Mouse (Mus musculus) midbrain, postnatal 0 days (tissue): Measurements from ENCODE around the gene Gm9112. TPM values are rescaled to one million over a fixed set of nuclear protein-coding genes. Genes with fewer than 3 reads are reported as not detected.

Experiments used
- ATAC-seq: fragments of 200-750 bp; cut with Nextera tagmentation; 2 replicates; pipeline ENCODE4 v1.8.0; 2017; ENCODE audit warnings: moderate number of reproducible peaks, mild to moderate bottlenecking, moderate TSS enrichment, moderate library complexity; ENCODE audit not compliant: low FRiP score
- DNase-seq: peaks from one replicate; pipeline ENCODE4 v3.0.0-alpha.2; 2015; ENCODE audit warnings: low spot score
- H3K27ac ChIP-seq: fragments of 300-500 bp; sonication (generic); 2 replicates; pipeline ENCODE4 v1.5.1; 2014; ENCODE audit warnings: low read depth, mild to moderate bottlenecking, low read length, mixed read lengths
- H3K27me3 ChIP-seq: fragments of 300-500 bp; sonication (generic); 2 replicates; pipeline ENCODE4 v1.6.1; 2014; ENCODE audit warnings: low read length, control low read depth, mixed read lengths; ENCODE audit not compliant: insufficient read depth
- H3K36me3 ChIP-seq: fragments of 300-500 bp; sonication (generic); 2 replicates; pipeline ENCODE4 v1.6.1; 2014; ENCODE audit warnings: low read length, control low read depth, mixed read lengths; ENCODE audit not compliant: insufficient read depth
- H3K4me1 ChIP-seq: fragments of 300-500 bp; sonication (generic); 2 replicates; pipeline ENCODE4 v1.6.1; 2014; ENCODE audit warnings: mild to moderate bottlenecking, control low read depth, antibody characterized with exemption, low read length, mixed read lengths; ENCODE audit not compliant: insufficient read depth
- H3K4me2 ChIP-seq: fragments of 300-500 bp; sonication (generic); 2 replicates; pipeline ENCODE4 v1.6.1; 2014; ENCODE audit warnings: low read depth, mild to moderate bottlenecking, low read length, mixed read lengths; ENCODE audit not compliant: poor library complexity, severe bottlenecking
- H3K4me3 ChIP-seq: fragments of 300-500 bp; sonication (generic); 2 replicates; pipeline ENCODE4 v1.5.1; 2014; ENCODE audit warnings: low read depth, mild to moderate bottlenecking, low read length, moderate library complexity
- H3K9ac ChIP-seq: fragments of 300-500 bp; sonication (generic); replicated peaks from 2 replicates; pipeline ENCODE4 v1.6.1; 2014; ENCODE audit warnings: mild to moderate bottlenecking, low read length, moderate library complexity, mixed read lengths; ENCODE audit not compliant: poor library complexity, severe bottlenecking
- H3K9me3 ChIP-seq: fragments of 300-500 bp; sonication (generic); 2 replicates; pipeline ENCODE4 v1.6.1; 2016; ENCODE audit warnings: low read length, control low read depth
- CTCF ChIP-seq: IDR thresholded peaks from 2 replicates; pipeline ENCODE4 v1.5.1; 2016; ENCODE audit warnings: antibody characterized with exemption, mild to moderate bottlenecking
- WGBS: fragments of 180-500 bp; shearing (Covaris S2); extraction: QIAGEN DNeasy Blood & Tissue Kit; methylation state at CpG from one replicate; pipeline ENCODE4 v1.1.7; 2014; 5-methylcytosine and 5-hydroxymethylcytosine counted together
- polyA plus RNA-seq: library from polyadenylated mRNA; unstranded; fragments of >200 nt; fragmentation: Nextera tagmentation; extraction: Ambion mirVana; gene quantifications from 2 replicates; pipeline ENCODE4 v1.2.1, GENCODE M21; 2015
- total RNA-seq: library from RNA; depleted of rRNA; stranded (reverse); fragments of >200 nt; gene quantifications from 2 replicates; pipeline ENCODE4 v1.2.3, GENCODE M21; 2014; rRNA removed

Gene Gm9112
- total and polyA plus RNA-seq, 2 experiments from 2014 or later: not detected

DNA sequence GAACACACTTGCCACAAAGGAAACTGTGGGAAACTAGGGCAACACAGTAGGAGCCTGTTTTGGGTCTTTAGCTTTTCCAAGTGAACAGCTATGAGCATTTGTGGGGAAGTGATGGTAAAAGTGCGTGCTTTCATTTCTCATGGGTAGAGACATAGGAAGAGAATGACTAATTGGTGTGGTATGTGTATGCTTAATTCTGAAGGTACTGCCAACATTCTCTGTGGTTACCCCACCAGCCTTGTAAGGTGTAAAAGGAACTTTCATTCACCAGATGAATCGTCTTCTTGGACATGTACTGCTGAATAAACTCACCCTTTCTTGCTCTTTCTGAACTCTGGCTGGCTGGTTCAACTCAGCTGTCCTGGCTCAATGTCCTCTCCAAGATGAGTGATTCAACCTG is 40.8 kb downstream of the Gm9112 start:
- Histone ChIP-seq H3K4me2 (no peak overlapping the region), H3K27ac (no peak overlapping the region), H3K27me3 (no peaks in the 10 kb centered on the region), H3K4me3 (no peak overlapping the region), H3K9me3 (no peaks in the 10 kb centered on the region), H3K36me3 (no peaks in the 10 kb centered on the region), H3K4me1 (no peaks in the 10 kb centered on the region), H3K9ac (no peak overlapping the region)
- DNase-seq: no peak
- no peak for ATAC-seq
- 88% methylated on average over 2 of the region's 2 CpGs for WGBS
- no peak for TF ChIP-seq CTCF

DNA sequence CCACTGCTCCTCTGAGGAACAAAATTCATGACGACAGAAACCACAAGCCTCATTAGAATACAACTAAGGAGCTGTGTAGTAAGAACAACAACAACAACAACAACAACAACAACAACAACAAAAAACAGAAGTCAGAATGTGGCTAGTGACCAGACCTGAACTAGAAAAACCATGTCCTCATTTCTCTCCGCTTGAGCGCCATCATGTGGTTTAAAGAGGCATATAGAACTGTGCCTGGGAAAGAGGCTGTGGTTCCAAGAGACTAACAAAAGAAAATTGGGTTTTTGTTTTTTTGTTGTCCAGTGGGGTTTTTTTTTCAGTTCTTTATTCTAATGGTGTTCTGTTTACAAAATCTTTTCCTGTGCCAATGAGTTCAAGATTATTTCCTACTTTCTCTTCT is 46.7 kb downstream of the Gm9112 start:
- ATAC-seq (no peak), DNase-seq (no peak)

More for the DNA sequence above, 46.7 kb downstream of the Gm9112 start:
- 22% methylated on average over 3 of the region's 3 CpGs for WGBS
- H3K27ac ChIP-seq: no peak overlapping the region
- no peaks in the 10 kb centered on the region; the same call in 1 of the 2 replicates for H3K27me3 ChIP-seq
- H3K4me1 ChIP-seq: no peaks in the 10 kb centered on the region
- H3K9me3 ChIP-seq: no peaks in the 10 kb centered on the region
- H3K9ac ChIP-seq: no peak overlapping the region
- H3K4me2 ChIP-seq: no peak overlapping the region
- TF ChIP-seq CTCF: peak; percentile 37; the same call in 1 of the 2 replicates
- H3K36me3 ChIP-seq: no peaks in the 10 kb centered on the region
- no peak overlapping the region for H3K4me3 ChIP-seq

Other genes with a start within 250 kb of the Gm9112 start
- 8.7 and 15.5 TPM in 2 replicates for gene Hdac8, start 202.3 kb downstream of the Gm9112 start, total RNA-seq
- 9.1 and 9.2 TPM in 2 replicates for gene Hdac8, start 202.3 kb downstream of the Gm9112 start, polyA plus RNA-seq
- gene Phka1, start 63.4 kb downstream of the Gm9112 start, total RNA-seq: 8.7 and 15.8 TPM in 2 replicates
- gene Phka1, start 63.4 kb downstream of the Gm9112 start, polyA plus RNA-seq: 6.6 and 6.8 TPM in 2 replicates
- not detected in 2 replicates for gene Gm3880, start 20.7 kb downstream of the Gm9112 start, total RNA-seq
- not detected in 2 replicates for gene Gm3880, start 20.7 kb downstream of the Gm9112 start, polyA plus RNA-seq
- not detected in 2 replicates for gene Dmrtc1b, start 230 bp upstream of the Gm9112 start, total RNA-seq
- gene Dmrtc1b, start 230 bp upstream of the Gm9112 start, polyA plus RNA-seq: not detected in 2 replicates
- gene Dmrtc1c1, start 95.3 kb upstream of the Gm9112 start, total RNA-seq: not detected in 2 replicates
- gene Dmrtc1c1, start 95.3 kb upstream of the Gm9112 start, polyA plus RNA-seq: not detected in 2 replicates
- gene Dmrtc1c2, start 147.0 kb upstream of the Gm9112 start, total RNA-seq: not detected in 2 replicates
- gene Dmrtc1c2, start 147.0 kb upstream of the Gm9112 start, polyA plus RNA-seq: not detected in 2 replicates
- not detected in 2 replicates for gene 1700031F05Rik, start 160.3 kb upstream of the Gm9112 start, total RNA-seq
- not detected in 2 replicates for gene 1700031F05Rik, start 160.3 kb upstream of the Gm9112 start, polyA plus RNA-seq
- 0.88 and 2.4 TPM in 2 replicates for gene Dmrtc1a, start 201.1 kb upstream of the Gm9112 start, total RNA-seq
- 4.7 and 6.0 TPM in 2 replicates for gene Dmrtc1a, start 201.1 kb upstream of the Gm9112 start, polyA plus RNA-seq
- gene 1700011M02Rik, start 201.3 kb upstream of the Gm9112 start, total RNA-seq: not detected in 2 replicates
- gene 1700011M02Rik, start 201.3 kb upstream of the Gm9112 start, polyA plus RNA-seq: not detected in 2 replicates
- gene 1700018G05Rik, start 220.7 kb upstream of the Gm9112 start, total RNA-seq: not detected in 2 replicates
- not detected in 2 replicates for gene 1700018G05Rik, start 220.7 kb upstream of the Gm9112 start, polyA plus RNA-seq